Mouse (Mus musculus): ENCODE data around the gene Tmx2. TPM values are rescaled to one million over a fixed set of nuclear protein-coding genes. Genes with fewer than 3 reads are reported as not detected.
"Not testable (repeated sequence)": the region's sequence is repeated elsewhere in the genome, so short reads cannot be mapped to it uniquely, and the experiment has no call there.

The Tmx2 gene
- polyA plus RNA-seq, 1 experiment, result 57.7 TPM

DNA sequence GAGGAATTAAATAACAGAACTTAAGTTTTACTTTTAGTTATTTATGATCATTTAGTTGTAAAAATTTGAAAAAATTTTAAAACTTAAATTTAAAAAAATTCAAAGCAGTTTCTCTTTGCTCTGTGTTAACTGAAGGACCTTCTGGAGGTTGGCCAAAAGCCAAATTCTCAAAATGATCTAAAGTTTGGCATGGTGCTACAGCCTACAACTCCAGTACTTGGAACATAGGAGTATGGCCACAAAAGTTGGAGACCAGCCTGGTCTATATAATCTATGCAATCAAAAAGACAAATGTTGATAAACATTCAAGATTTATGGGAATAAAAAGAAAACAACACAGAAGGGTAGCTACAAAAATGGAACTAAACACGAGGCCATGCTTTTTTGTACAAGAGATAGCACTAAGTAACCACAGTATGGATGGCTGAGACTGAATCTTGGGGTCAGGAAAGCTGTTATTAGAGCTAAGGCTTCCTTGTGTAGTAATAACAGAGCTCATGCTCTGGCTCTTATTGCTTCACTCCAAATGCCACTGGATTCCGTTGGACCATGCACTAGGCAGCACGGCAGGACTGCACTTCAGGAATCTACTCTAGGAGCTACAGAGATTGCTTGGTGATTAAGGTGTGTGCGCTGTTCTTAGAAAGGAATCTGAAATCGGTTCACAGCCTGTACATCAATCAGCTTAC lies 16.2 kb upstream of the Tmx2 start:
- no peak for TF ChIP-seq CTCF (IDR thresholded peaks at IDR 0.05; ENCODE audit: insufficient read depth, low read length)
- TF ChIP-seq POLR2A (IDR thresholded peaks at IDR 0.05; ENCODE audit: borderline replicate concordance, extremely low read depth, low read depth, low read length), result no peak
- no peak for DNase-seq
- 61% methylated on average over 5 of the region's 5 CpGs for WGBS

DNA sequence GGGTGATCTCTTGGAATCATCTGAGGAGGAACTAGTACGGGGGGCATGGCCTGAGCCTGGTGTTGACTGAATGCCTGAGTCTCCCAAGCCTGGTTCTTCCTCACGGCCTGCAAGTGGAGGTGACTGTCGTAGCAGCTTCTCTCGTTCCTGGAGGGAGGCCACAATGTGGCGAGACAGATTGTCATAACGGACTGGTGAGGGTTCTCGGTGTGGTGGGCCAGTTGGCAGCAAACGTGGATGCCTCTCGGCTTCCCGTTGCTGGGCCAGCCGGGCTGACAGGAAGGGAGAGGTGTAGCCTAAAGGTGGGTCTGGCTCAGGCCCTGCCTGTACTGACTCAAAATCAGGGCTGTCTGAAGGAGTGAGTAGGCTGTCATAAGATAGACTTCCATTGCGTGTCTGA lies 11.1 kb upstream of the Tmx2 start:
- TF ChIP-seq POLR2A (IDR thresholded peaks at IDR 0.05; ENCODE audit: borderline replicate concordance, extremely low read depth, low read depth, low read length), result no peak
- no peak for TF ChIP-seq CTCF (IDR thresholded peaks at IDR 0.05; ENCODE audit: insufficient read depth, low read length)
- WGBS, result 82% methylated on average over 12 of the region's 12 CpGs
- Histone ChIP-seq H3K4me1 (ENCODE audit: control insufficient read depth, insufficient read depth, low read length) (no peaks in the 10 kb centered on the region), H3K4me3 (replicated peaks; ENCODE audit: extremely low read depth, low read depth, low read length) (no peak overlapping the region)
- DNase-seq, result no peak

More for the DNA sequence above, 16.2 kb upstream of the Tmx2 start:
- Histone ChIP-seq H3K4me3 (replicated peaks; ENCODE audit: extremely low read depth, low read depth, low read length) (no peak overlapping the region), H3K4me1 (ENCODE audit: control insufficient read depth, insufficient read depth, low read length) (no peaks in the 10 kb centered on the region)

DNA sequence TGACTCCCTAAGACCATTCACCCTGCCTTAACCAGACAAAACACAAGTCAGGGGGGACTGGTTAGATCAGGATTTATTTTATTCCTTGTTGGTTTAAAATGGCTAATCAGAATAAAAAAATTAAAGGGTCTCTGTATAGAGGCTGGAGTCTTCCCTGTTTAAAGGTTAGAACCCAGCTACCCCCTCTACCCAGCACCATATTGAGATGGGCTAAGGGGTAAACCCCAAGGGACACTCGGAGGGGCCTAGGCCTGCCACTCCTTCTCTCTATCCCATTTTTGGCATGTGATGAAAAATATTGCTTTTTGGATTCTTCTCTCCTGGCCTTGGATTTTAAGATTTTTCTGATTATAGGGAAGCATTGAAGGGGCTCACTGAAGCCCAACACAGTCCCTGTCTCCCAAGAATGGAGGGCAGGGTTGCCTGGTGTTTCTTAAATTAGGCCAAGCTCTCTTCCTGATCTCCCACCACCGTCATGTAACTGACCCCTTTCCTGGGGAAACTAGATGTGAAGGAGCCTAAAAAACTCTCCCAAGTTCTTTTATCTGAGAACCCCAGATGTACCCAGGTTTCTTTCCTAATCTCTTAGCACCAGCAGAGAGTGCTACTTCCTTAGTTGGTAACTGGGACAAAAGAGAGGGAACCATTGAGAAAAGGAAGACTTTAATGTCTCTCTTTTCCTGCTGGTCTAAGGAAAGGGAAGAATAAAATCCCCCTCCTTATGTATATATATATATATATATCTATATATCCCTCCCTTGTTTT lies 9.3 kb upstream of the Tmx2 start:
- H3K4me3 ChIP-seq (replicated peaks; ENCODE audit: extremely low read depth, low read depth, low read length), result no peak overlapping the region
- 78% methylated on average over 2 of the region's 2 CpGs for WGBS
- no peak for DNase-seq
- H3K4me1 ChIP-seq (ENCODE audit: control insufficient read depth, insufficient read depth, low read length), result no peaks in the 10 kb centered on the region
- TF ChIP-seq POLR2A (IDR thresholded peaks at IDR 0.05; ENCODE audit: borderline replicate concordance, extremely low read depth, low read depth, low read length), result no peak
- TF ChIP-seq CTCF (IDR thresholded peaks at IDR 0.05; ENCODE audit: insufficient read depth, low read length), result no peak

DNA sequence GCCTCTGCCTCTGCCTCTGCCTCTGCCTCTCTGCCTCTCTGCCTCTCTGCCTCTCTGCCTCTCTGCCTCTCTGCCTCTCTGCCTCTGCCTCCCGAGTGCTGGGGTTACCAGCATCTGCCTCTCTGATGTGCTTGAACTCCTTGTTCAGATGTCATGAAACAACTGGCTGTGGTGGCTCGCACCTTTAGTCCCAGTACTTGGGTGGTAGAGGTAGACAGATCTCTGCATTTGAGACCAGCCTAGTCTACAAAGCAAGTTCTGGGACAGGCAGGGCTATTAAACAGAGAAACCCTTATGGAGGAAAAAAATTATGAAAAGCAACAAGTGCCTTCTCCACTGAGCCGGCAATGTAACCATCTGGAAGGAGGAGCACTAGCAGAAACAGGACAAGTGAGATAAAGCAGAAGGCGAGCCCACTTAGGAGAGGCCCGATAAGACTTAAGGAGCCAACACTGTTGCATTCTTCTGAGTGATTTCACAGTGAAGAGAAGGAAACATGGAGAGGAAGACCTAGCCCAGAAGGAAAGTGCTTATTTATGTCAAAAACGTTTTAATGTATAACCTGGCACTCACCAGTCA lies 3.8 kb upstream of the Tmx2 start:
- TF ChIP-seq POLR2A (IDR thresholded peaks at IDR 0.05; ENCODE audit: borderline replicate concordance, extremely low read depth, low read depth, low read length) (no peak), CTCF (IDR thresholded peaks at IDR 0.05; ENCODE audit: insufficient read depth, low read length) (no peak)
- Histone ChIP-seq H3K4me1 (ENCODE audit: control insufficient read depth, insufficient read depth, low read length) (no peaks in the 10 kb centered on the region), H3K4me3 (replicated peaks; ENCODE audit: extremely low read depth, low read depth, low read length) (no peak overlapping the region)
- 59% methylated on average over 6 of the region's 6 CpGs for WGBS
- no peak for DNase-seq

DNA sequence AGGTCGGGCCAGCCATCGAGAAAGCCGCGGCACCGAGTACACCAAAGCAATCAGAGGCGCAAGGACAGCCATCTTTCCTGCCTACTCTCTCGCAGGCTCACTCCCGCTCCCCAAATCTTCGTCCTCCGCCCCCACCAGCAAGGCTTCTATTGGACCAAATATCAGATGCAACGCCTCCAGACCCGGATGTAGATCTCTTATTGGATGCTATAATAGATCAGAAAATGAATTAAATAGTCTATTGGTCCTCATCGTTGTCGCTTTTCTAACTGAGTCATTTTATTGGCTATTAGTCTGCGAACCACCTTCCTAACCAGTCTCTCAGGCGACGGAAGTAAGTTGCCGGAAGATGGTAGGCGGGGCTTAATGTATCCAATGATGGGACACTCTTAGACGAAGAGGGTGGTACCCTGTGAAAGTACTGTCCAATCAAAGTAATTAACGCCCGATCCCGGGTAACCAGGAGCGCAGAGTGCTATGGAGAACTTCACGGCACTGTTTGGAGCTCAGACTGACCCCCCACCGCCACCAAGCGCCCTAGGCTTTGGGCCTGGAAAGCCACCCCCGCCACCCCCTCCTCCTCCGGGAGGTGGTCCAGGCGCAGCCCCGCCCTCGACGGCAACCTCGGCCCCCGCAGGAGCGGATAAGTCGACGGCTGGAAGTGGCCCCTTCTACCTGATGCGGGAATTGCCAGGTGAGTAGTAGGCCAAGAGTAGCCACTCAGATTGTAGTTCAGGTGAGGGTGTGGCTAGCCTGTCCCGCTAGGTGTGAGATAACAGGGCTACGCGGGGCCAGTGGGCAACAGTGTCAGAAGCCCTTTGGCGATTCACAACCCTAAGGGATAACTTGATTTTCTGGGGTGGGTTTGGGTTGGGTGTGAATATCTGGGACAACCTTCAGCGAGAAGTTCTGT lies 716 bp downstream of the Tmx2 start, which contains the start of the genes Gm28635 and Med19:
TSS of gene Gm28635 (minus strand) at position 74 of the 913 bp plus-strand sequence.
TSS of gene Med19 (plus strand) at position 435 of the 913 bp plus-strand sequence.
- under 1% methylated on average over 44 of the region's 44 CpGs for WGBS
- Histone ChIP-seq H3K4me1 (ENCODE audit: control insufficient read depth, insufficient read depth, low read length) (no peaks in the 10 kb centered on the region; the same call in 1 of the 2 replicates), H3K4me3 (replicated peaks; ENCODE audit: extremely low read depth, low read depth, low read length) (peak within 1 kb of the TSS; percentile 91)
- DNase-seq, result peak; percentile 85
- TF ChIP-seq POLR2A (IDR thresholded peaks at IDR 0.05; ENCODE audit: borderline replicate concordance, extremely low read depth, low read depth, low read length) (peak; percentile 56; the same call in 1 of the 2 replicates), CTCF (IDR thresholded peaks at IDR 0.05; ENCODE audit: insufficient read depth, low read length) (no peak)

DNA sequence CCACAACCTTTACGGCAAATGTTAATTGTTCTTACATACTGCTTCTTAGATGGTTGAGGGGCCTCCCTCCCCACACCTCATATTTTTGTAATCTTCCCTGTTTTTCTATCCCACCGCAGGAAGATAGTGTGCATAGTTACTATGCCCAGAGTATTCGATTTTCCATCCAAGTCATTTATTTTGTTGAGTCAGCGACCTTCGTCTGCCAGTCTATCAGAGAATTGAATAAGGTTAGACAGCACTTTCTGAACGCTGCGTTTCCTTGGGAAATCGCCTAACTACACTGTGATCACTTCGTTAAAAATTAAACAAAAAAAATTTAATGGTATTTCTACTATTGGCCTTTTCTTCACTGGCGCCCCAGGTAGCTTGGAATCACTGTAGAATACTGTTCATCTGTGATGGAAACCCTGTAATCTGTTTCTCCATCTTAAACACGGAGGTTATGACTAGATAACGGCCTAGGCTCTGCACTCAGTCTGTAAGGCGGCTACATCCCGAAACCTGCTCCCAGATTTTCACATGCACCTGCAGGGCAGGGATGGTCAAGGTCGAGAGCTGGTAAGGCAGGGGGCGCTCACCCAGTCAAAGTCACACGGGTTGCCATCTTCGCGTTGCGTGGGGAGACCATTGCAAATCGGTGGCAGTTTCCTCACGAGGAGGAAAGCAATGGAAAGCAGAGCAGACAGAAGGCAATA lies 1.5 kb downstream of the Tmx2 start:
- TF ChIP-seq POLR2A (IDR thresholded peaks at IDR 0.05; ENCODE audit: borderline replicate concordance, extremely low read depth, low read depth, low read length) (no peak), CTCF (IDR thresholded peaks at IDR 0.05; ENCODE audit: insufficient read depth, low read length) (0 out of 2 replicates have a peak, but pooled peaks have one; percentile 29)
- WGBS, result 8% methylated on average over 22 of the region's 22 CpGs
- Histone ChIP-seq H3K4me1 (ENCODE audit: control insufficient read depth, insufficient read depth, low read length) (no peaks in the 10 kb centered on the region; the same call in 1 of the 2 replicates), H3K4me3 (replicated peaks; ENCODE audit: extremely low read depth, low read depth, low read length) (peak overlapping the region; percentile 91)
- DNase-seq, result no peak

DNA sequence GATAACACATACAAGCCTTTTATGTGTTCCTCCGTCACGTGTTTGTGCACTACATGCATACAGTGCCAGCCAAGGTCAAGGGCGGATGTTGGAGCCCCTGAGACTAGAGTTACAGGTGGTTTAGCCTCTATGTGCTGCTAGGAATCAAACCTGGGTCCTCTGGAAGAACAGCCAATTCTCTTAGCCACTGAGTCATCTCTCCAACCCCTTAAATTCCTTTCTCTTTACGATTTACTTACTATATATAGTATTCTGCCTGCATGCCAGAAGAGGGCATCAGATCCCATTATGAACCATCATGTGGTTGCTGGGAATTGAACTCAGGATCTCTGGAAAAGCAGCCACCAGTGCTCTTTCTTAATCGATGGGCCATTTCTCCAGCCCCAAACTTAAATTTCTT lies 7.4 kb downstream of the Tmx2 start:
- DNase-seq; H3K4me1 ChIP-seq (ENCODE audit: control insufficient read depth, insufficient read depth, low read length); H3K4me3 ChIP-seq (replicated peaks; ENCODE audit: extremely low read depth, low read depth, low read length): not testable (repeated sequence)
- WGBS, result 73% methylated on average over 4 of the region's 5 CpGs

DNA sequence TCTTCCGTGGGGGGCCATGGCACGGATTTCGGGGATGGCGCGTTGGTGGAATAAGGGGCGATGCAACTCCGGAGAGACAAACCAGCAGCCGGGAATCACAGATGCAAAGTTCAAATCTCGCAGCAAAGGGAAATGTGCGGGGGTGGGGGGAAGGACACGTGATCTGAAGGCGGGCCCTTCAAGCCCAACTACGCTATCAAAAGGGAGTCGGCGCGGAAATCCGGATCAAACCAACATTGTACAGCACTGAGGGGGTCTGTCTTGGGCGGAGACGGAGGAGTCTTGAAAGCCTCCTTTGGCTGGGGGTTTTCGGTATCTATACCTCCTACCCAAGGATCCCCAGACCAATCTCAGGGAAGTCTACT lies 8.4 kb downstream of the Tmx2 start, which contains the start of gene Selenoh:
TSS of gene Selenoh (minus strand) at position 202 of the 365 bp plus-strand sequence.
- WGBS, result under 1% methylated on average over 20 of the region's 20 CpGs
- H3K4me3 ChIP-seq (replicated peaks; ENCODE audit: extremely low read depth, low read depth, low read length), result peak within 1 kb of the TSS; percentile 70
- no peaks in the 10 kb centered on the region; the same call in 1 of the 2 replicates for H3K4me1 ChIP-seq (ENCODE audit: control insufficient read depth, insufficient read depth, low read length)
- peak; percentile 71 for DNase-seq
- TF ChIP-seq POLR2A (IDR thresholded peaks at IDR 0.05; ENCODE audit: borderline replicate concordance, extremely low read depth, low read depth, low read length) (peak; percentile 63; the same call in 1 of the 2 replicates), CTCF (IDR thresholded peaks at IDR 0.05; ENCODE audit: insufficient read depth, low read length) (no peak)

Data from lung, adult 2 months (tissue).